Mouse (Mus musculus): Measurements from ENCODE around the gene Cphx2. TPM values are rescaled to one million over a fixed set of nuclear protein-coding genes. Genes with fewer than 3 reads are reported as not detected.

The Cphx2 gene
- total RNA-seq, 2 experiments from 2014 or later, result not detected

Other genes starting within 250 kb of the Cphx2 start
- 39.6 and 41.1 TPM in 2 replicates for gene Anxa11, start 239.4 kb upstream of the Cphx2 start, total RNA-seq (2014; fragmentation: Nextera tagmentation)
- gene Anxa11, start 239.4 kb upstream of the Cphx2 start, total RNA-seq (2017), result 7.2 and 9.7 TPM in 2 replicates
- not detected in 2 replicates for gene Plac9a, start 178.4 kb upstream of the Cphx2 start, total RNA-seq (2014; fragmentation: Nextera tagmentation)
- gene Plac9a, start 178.4 kb upstream of the Cphx2 start, total RNA-seq (2017), result not detected in 2 replicates
- gene Tmem254a, start 153.8 kb upstream of the Cphx2 start, total RNA-seq (2014; fragmentation: Nextera tagmentation), result 16.4 and 19.6 TPM in 2 replicates
- 0.21 and 0.95 TPM in 2 replicates for gene Tmem254a, start 153.8 kb upstream of the Cphx2 start, total RNA-seq (2017)
- gene Cphx1, start 143.2 kb upstream of the Cphx2 start, total RNA-seq (2014; fragmentation: Nextera tagmentation), result not detected in 2 replicates
- not detected in 2 replicates for gene Cphx1, start 143.2 kb upstream of the Cphx2 start, total RNA-seq (2017)
- gene Duxbl1, start 102.9 kb upstream of the Cphx2 start, total RNA-seq (2014; fragmentation: Nextera tagmentation), result not detected in 2 replicates
- gene Duxbl1, start 102.9 kb upstream of the Cphx2 start, total RNA-seq (2017), result not detected in 2 replicates
- gene Gm9780, start 38.8 kb upstream of the Cphx2 start, total RNA-seq (2014; fragmentation: Nextera tagmentation), result not detected in 2 replicates
- not detected in 2 replicates for gene Gm9780, start 38.8 kb upstream of the Cphx2 start, total RNA-seq (2017)
- 20.9 and 37.8 TPM in 2 replicates for gene Tmem254c, start 14.2 kb upstream of the Cphx2 start, total RNA-seq (2014; fragmentation: Nextera tagmentation)
- 28.1 and 32.1 TPM in 2 replicates for gene Tmem254c, start 14.2 kb upstream of the Cphx2 start, total RNA-seq (2017)
- gene Cphx3, start 781 bp downstream of the Cphx2 start, total RNA-seq (2014; fragmentation: Nextera tagmentation), result not detected in 2 replicates
- gene Cphx3, start 781 bp downstream of the Cphx2 start, total RNA-seq (2017), result not detected in 2 replicates
- gene Duxbl2, start 36.8 kb downstream of the Cphx2 start, total RNA-seq (2014; fragmentation: Nextera tagmentation), result not detected in 2 replicates
- not detected in 2 replicates for gene Duxbl2, start 36.8 kb downstream of the Cphx2 start, total RNA-seq (2017)
- not detected in 2 replicates for gene Plac9b, start 101.0 kb downstream of the Cphx2 start, total RNA-seq (2014; fragmentation: Nextera tagmentation)
- gene Plac9b, start 101.0 kb downstream of the Cphx2 start, total RNA-seq (2017), result not detected in 2 replicates
- gene Tmem254b, start 125.5 kb downstream of the Cphx2 start, total RNA-seq (2014; fragmentation: Nextera tagmentation), result 19.6 and 36.4 TPM in 2 replicates
- gene Tmem254b, start 125.5 kb downstream of the Cphx2 start, total RNA-seq (2017), result 10.7 and 11.6 TPM in 2 replicates
- not detected in 2 replicates for gene Duxbl3, start 176.4 kb downstream of the Cphx2 start, total RNA-seq (2014; fragmentation: Nextera tagmentation)
- not detected in 2 replicates for gene Duxbl3, start 176.4 kb downstream of the Cphx2 start, total RNA-seq (2017)